Mouse (Mus musculus): ENCODE measurements around the gene Treh.
A peak's percentile ranks its signal among the peaks of the same experiment; 100 is the strongest.

Gene Treh

DNA sequence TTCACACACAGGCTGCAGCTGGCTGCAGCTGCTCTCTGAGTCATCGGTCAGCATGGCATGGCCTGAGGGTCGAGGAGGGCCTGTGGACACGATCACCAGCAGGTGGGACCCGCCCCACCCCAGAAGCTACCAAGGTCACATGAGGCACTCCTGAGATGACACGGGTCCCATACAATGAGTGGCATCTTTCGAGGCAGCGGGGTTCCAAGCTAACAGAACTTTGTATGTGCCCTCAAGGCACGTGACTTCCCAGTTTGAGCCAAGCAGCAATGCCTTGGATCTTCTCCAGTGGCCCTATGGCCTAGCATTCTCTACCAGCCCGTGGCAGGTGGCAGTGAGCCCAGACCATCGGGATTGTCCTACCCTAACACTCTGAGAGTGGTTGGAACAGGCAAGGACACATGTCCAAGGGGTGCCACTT, 44.8 kb downstream of the Treh start:
- DNase-seq: no peak

DNA sequence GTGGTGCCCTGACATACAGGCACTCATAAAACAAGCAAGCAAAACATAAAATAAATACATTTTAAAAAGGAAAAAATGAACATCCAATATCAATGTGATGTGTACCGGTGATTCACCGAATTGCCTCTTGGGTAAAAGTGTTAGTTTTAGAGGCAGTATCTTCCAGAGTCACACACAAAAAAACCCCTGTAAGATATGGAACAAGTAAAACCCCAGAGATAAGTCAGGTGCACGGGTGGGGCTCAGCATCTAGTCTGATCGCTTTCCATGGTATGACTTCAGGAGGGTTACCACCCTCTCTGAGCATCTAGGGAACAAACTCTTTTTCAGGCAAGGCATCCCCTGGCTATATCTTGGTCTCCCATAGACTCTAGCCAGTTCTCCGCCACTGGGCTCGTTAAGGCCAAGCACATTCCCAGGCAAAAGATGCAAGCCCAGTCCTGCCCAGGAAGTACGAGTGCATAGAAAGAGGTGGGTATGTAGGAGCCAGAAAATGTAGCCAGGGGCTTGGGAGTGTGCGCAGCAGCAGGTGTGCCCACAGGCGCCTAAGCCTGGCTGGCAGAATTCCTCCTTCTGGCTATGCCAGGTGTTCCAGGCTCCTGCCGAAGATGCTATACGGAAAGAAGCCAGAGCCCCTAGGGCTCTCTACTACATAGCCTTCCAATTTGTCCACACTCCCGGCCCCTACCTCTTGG, 46.1 kb downstream of the Treh start:
- no peak for DNase-seq

DNA sequence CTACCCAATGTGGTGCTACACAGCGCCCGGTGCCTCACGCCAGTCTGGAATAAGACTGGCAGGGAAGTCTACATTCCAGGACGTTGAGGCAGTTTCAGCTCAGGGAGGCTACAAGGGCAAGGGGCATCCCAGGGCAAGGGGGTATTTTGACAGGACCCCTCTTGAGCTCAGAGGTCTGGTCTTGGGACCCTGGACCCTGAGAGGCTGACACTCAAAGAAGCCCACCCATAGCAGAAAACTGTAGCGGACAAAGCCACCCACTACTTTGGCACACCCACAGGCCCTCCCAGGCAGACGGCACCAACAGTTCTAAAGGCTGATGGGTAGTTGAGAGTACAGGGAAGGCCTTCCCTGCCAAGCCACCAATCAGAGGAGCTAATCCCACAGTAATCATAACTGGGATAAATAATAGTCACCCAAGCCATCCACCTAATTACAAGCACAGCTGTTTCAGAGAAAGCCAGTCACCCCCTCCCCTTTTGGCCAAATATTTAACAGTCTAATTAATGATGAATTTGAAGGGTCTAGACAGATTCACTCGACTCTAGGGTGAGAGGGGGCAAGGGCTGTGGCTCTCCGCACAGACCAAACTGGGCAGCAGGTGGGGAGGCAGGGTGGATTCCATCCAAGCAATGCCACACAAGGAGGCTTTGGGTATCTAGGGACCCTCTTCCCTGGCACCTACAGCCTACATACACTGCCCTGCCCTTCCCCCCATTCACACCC, 46.8 kb downstream of the Treh start:
- DNase-seq: no peak

DNA sequence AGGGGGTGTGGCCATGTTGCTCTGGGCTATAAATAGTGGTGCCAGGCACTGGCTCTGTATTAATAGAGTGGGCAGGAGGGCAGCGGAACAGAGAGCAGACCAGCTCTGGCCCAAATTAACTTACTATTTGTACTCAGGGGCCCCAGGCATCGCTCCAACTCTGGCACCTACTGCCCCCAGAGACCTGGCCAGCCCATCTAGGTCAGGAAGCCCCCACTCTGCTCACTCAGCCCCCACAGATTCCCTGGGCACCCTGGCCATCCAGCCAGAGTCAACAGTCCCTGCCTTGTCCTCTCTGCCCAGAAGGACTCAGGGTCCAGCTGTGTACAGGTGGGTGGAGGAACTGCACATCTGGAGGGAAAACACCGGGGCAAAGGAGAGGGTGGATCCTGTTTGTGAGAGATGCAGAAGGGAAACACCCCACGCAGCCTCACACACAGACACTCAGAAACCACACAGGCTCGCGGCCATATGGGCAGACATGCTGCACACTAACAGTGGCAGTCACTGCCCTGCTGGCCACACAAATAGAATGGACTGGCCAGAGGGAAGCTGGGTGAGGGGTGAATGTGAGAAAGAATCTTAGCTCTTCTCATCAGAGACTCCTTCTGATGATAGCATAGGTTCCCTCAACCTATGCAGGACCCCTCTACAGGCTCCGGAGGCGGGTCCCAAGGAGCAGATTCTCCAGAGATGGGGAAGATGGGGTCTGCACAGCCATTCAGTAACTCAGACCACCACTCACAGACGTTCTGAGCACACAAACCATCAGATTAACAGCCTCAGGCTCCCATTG, 47.5 kb downstream of the Treh start:
- DNase-seq: no peak

DNA sequence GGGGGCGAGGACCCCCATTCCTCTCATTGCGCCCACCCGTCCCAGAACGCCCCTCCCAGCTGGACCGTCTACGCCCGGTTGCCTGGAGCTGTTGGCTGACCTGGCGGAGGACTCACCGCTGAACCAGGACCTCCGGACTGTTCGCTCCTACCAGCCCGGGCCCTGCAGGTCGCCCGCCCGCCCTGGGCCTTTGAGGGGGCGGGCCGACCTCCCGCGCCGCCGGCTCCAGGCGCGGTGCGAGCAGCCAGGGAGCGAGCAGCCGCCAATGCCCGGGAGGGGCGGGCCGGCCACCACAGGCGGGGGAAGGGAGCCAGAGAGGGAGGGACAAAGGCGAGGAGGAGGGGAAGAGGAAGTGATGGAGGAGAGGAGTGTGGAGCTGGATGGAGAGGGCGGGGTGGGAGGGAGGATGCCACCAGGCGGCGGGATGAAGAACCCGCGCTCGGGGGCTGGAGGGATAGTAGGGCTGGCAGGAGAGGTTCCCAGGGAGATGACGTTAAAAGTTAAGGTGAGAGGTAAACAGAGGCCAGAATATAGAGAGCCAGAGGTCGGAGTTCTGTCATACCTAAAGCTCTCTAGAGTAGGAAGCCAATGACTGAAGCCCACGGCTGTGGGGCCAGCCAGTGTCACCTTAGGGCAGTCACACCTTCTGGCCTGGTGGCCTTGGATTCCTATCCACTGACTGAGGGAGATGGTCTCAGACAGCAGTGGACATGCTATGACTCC, 48.3 kb downstream of the Treh start:
- DNase-seq: peak; percentile 29 to 43

DNA sequence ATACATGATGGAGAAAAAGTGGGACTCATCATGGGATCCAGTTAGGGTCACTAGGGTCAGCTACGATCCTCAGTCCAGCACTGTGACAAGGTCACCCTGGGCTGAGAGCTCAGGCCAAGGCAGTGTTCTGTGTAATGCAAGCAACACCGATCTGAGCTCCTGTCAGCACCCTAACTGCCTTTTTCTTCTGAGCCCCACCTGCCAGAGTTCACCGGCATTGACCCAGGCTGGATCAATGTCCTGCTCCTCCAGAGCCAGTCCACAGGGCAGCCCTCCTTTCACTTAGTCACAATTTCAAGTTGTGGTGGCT, 48.8 kb downstream of the Treh start:
- DNase-seq: no peak

DNA sequence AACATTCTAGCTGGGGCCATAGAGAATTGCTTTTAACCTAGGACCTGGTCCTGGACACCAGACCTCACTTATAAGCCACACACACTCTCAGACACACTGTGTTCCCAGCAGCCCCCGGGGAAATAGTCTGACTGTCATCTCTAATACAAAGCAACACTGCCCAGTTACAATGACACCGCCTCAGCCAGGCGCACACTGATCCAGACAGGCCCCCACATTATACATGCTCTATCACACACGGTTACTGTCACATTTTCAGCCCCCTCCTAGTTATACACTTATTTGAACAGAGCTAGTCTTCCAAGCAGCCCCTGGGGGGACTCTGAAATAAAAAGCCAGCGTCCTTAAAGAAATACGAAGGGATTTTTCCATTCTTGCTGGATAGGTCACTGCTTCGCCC, 49.5 kb downstream of the Treh start:
- no peak for DNase-seq

DNA sequence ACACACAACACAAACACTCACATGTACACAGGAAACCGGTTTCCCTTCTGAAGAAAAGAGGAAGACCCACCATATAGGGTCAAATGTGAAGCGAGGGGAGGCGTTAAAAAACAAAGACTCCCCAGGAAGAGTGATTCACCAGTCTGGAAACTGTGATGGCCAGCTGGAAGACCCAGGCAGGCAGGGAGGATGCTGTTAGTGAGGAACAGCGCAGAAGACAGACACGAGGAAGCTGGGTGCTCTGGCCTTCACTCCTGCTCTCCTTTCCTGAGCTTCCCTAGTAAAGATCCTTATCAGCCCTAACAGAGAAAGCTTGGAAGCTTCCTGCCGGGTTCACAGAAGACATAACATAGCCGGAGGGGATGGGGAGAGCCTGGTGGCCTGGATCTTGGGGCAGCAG, 50.0 kb downstream of the Treh start:
- DNase-seq: no peak

DNA sequence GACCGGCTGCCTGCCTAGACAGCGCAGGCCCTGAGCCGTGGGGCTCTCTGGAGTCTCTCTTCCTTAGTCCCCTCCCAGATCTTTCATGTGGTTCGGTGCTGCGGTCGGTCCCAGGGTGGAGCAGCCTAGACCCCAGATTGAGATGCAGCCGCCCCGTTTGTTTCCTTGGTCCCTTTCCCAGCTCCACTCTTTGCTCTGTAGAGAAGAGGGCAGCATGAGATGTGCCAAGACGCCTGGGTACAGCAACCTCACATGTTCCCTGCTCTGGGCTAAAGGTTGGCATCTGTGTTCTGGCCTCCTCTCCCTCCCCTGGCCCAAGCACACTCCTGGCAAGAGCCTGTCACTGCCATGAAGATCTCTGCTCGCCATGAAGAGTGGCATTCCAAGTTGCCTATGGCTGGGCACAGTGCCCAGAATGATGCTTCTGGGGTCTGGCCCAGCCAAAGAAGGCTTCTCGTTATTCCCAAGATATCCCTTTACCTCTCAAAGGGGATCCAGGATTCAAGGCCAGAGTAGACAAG, 50.5 kb downstream of the Treh start:
- no peak for DNase-seq

DNA sequence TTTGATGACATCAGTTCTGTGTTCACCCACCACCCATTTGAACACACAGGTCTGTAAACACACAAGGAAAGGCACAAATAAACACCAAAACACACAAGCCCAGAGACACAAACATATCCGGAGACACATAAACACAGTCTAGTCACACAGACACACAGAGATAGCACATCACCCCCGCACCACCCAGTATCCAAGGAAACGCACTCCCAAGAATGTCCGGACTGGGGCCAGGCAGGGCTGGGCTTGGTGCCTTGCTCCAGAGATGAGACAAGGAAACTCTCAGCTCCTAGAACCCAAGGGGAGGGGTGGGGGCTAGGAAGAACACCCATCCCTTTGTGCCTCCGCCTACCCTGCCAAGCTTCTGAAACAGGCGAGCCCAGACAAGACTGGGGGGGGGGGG, 51.2 kb downstream of the Treh start:
- DNase-seq: no peak

DNA sequence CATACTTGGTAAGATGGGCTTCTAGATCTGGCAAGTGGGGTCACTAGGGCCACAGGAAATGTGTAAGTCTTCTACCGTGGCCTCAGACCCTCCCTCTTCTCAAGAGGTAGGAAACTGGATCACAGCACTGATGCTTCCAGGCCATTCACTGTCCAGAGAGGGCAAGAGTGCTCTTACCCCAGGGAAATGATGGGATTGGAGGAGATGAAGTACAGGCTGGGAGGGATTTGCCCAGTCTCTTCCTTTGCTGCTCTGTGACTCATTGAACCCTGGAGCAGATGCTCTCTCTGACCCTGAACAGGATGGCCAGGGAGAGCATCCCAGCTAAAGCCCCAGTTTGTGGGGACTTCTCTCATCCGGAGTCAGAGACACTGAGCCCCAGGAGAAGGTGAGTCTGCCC, 51.6 kb downstream of the Treh start:
- DNase-seq: no peak

DNA sequence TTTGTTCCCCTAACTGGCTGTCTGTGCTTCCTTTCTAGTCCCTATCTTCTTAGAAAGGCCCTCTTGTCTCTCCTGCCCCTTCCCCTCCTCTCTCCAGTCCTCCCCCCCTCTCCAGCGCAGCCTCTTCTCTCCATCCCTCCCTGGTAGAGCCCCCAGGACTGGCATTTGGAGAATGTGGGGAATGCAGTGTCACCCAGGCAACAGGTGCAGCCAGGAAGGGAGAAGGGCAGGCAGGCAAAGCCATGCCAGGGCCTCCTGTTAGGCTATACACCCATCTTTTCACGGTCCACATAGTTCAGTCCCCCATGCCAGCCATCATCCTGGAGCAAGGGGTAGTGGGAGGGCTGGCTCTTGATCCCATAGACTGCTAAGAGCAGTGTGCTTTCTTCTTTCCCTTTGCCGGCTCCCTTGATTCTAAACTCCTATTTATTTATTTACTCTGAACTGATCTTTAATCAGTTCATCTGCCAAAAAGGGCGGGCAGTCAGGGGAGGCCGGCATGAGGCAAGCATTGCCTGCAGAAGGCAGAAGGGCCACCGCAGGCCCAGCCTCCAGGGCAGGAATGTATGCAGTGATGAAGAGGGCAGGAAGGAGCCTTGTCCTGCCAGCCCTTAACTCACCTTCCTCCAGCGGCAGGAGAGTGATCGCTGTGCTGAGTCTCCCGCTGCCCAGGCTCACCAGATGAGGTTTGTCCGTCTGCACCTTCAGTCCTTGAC, 53.6 kb downstream of the Treh start:
- DNase-seq: no peak

DNA sequence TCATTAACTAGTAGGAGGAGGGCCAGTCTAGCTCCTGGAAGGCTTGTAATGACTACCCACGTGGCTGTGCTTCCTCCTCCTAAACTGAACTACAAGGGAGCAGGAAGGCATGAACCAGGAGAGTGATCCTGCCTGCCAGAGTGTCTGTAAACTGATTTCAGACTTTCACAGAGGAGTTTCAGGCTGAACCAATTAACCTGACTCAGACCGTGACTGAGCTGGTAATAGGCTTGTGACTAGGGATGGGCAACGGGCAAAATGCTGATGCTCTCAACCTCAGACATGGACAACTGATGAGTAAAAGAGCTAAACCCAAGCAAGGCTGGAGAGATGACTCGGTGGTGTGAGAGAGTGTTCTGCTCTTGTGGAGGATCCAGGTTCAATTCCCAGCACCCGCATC, 54.4 kb downstream of the Treh start:
- DNase-seq: no peak

DNA sequence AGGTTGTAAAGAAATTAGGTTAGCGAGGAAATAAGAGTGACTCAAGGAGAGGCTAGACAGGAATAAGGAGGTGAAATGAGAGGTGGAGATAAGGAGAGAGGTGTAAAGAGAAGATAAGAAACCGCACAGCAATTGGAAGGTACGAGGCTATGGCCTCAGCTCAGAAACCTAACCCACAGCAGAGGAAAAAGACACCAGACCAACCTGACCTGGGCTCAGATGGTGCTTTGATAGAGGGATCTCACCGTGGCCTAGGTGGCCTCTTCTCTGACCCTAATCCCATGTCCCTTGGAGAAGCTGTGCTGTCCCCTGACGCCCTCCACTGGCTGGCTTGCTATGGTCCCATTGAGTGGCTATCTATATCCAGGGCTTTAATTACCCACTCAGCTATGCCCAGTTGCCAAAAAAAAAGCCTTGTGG, 59.1 kb downstream of the Treh start:
- no peak for DNase-seq

DNA sequence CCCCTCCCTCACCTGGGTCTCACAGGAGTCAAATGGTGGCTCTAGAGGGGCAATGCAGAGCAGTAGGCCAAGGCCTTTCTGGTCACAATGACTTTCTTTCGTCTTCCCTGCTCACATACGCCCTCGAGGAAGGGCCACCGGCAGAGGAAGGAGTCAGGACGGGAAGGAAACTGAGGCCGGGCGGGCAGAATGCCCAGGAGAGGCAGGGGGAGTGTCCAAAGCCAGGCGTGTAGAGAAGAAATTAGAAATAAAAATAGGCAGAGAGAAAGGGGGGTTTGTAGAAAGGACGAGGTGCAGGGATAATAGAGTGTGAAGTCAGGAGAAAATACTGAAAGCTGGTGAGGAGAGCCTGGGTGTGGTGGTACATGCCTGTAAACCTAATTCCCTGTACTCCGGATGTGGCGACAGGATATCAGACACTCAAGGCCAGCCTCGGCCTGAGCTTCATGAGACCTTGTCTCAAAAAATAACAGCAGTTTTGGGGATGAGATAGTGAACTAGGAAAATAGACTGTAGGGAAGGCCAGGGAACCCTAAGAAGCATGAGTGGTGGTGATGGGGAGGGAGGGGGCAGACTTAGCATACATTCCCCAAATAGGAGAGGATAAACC, 60.0 kb downstream of the Treh start:
- no peak for DNase-seq

DNA sequence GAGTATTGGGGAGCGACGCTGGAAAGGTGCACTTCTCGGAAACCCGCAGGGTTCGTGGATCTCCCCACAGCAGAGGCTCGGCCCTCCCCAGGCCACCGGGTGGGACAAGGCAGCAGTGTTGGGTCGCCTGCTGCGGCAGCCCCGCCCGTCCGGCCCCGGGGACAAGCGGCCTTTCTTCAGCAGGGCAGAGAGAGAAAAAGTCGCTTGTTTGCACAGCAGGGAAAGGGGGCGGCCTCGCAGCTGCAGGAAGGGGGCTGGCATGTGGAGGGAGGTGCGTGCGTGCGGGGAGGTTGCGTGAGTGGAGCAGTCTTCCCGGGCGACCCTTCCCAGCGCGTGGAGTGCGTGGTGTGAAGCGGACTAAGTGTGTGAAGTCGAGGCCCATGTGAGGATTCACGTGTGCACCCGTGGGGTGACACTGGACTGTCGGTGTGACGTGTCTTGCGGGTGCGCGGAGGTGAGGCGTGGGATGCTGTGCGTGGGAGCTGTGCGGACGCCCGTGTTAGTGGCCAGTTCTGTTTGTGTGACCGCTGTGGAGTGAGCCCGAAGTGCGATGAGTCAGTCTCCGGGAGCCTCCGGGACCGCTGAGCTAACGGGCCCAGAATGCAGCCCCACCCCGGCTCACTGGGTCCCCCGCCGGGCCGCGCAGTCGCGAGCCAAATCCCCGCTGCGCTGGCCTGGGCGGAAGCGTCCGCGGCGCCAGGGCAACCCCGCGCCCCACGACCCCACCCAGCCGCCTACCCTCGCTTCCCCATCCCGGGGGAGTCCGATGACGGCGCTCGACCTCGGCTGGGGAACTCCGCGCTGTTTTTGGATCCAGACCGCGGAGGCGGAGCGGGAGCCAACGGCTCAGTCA, 60.9 kb downstream of the Treh start:
- peak in 1 of 2 experiments; percentile 37 for DNase-seq

DNA sequence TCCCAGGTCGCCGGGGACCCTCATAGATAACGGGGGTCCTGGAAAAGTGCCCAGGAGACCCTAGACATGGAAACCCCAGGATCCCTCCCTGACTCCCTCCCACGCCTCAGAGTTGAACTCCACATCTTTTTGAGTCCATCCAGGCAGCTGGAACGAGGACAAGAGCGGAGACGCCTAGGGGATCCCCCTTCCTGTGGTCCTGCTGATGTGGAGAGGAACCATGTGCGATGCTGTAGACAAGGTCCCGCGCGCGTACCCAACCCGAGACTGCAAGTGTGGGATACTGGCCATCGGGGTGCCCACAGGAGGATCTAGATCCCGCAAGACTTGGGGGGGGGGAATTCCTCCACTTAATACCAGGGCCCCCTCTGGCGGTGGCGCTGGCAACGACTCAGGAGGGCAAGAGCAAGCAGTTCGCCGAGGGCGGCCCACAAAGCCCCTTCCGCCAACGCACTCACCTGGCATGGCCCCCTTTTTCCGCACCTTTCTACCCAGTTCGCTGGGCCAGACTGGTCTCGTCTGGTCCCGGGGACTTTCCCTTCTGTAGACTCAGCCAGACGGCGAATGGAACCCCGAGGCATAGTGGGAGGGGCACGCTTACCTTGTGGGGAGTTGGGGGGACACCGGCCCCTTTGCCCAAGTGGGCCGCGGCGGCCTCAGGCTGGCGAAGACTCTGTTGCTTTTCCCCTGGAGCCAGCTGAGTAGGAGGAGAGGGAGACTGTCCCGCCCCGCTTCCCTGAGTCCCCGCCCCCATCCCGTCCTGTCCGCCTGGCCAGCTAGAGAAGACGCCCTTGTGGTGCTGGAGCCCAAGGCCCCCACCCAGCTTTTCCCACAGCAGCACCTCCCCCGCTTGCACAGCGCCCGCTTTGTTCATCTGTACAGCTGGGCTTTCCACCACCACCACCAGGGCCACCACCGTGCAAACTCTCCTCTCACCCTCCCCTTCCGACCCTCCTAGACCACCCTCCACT, 61.8 kb downstream of the Treh start, which contains the start of gene Phldb1:
TSS of gene Phldb1 (minus strand) at position 675 of the 971 bp plus-strand sequence.
- DNase-seq: peak in 1 of 2 experiments; percentile 56

DNA sequence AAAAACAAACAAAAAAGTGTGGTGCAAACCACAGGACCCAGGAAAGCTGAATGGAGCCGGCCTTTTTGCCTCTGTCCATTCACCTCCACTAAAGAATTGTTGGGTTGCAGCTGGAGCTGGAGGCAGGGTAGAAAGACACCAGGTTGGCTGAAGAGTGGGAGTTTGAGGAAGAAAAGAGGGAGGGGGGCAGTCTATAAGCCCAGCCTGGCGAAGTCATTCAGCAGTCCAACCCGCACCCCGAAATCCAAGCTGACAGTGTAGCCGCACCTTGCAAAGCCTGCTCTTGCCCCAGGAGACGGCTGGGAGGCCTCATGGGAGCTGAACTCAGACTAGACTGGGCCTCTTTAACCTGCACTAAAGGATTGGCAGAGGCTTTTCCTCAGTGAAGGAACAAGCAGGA, 62.9 kb downstream of the Treh start:
- DNase-seq: no peak
